In the genomic region with DNA sequence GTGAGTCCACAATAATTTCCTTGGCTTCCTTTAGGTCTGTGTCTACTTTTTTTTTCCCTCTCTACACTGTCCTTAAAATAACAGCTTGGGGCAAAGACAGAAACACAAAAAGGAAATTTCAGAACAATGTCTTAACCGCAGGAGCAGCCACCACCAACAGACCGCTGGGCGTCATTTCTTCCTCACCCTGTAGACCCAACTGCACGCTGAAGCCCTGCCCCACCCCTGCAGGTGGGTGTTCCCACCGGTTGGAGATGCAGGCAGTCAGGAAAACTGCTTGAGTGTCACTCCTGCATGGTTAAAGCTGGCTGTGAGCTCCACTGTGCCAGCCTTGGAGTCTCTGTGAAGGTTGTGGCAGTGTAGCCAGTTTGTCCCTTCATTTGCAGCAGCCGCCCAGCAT, we compare ENCODE assay signal across 19 mouse cellular contexts. TPM values are rescaled to one million over a fixed set of nuclear protein-coding genes. Genes with fewer than 3 reads are reported as not detected.
DNase-seq lines count a peak whose midpoint lies in the region; ATAC-seq and TF ChIP-seq lines count a peak whose summit lies in the region.
"Had no signal": no experiment of that assay in that cellular context is flagged by ENCODE, and none has a peak within 500 bp of the region (broad histone marks: within the 10 kb centered on the region; RNA-seq: fewer than 3 reads in every experiment).

No protein-coding gene starts in this region.

- DNase-seq in CD4-positive helper T cell, adult 2 months (ENCODE audit: low read depth, low spot score) = peak; percentile 2
- DNase-seq in G1E (ENCODE audit: low spot score) = no peak
- no peak for DNase-seq in adrenal gland, adult 8-10 months
- DNase-seq: cerebellum, adult 11 months; cerebellum, postnatal 36 days; gastrocnemius, postnatal 25 days; kidney, postnatal 10 days; lung, postnatal 14 days; retina, postnatal 1 day had no signal

- no peak overlapping the region for H3K4me2 ChIP-seq in heart, embryonic 16.5 days (ENCODE audit: low read depth, low read length)
- no peak overlapping the region for H3K4me2 ChIP-seq in heart, embryonic 11.5 days
- H3K4me2 ChIP-seq in intestine, embryonic 15.5 days (replicated peaks) = no peak overlapping the region
- H3K4me2 ChIP-seq: embryonic facial prominence, embryonic 12.5 days; hindbrain, embryonic 14.5 days; midbrain, embryonic 12.5 days had no signal

- 34% methylated on average over 6 of the region's 6 CpGs for WGBS in heart, embryonic 16.5 days
- 32% methylated on average over 6 of the region's 6 CpGs for WGBS in heart, embryonic 11.5 days (ENCODE audit: insufficient replicate concordance)
- 43% methylated on average over 6 of the region's 6 CpGs for WGBS in intestine, embryonic 15.5 days

- no peak overlapping the region for H3K4me3 ChIP-seq in heart, embryonic 16.5 days (ENCODE audit: low read length)
- no peak overlapping the region for H3K4me3 ChIP-seq in heart, embryonic 11.5 days (ENCODE audit: low read depth, low read length)
- H3K4me3 ChIP-seq in G1E (ENCODE audit: low read depth, low read length) = peak overlapping the region; percentile 33; the same call in 1 of the 2 replicates
- peak overlapping the region; percentile 51 for H3K4me3 ChIP-seq in megakaryocyte, embryonic 14.5 days (replicated peaks)
- H3K4me3 ChIP-seq in intestine, embryonic 15.5 days (replicated peaks) = no peak overlapping the region
- H3K4me3 ChIP-seq: embryonic facial prominence, embryonic 12.5 days; forebrain, embryonic 10.5 days; midbrain, embryonic 12.5 days had no signal

- no peaks in the 10 kb centered on the region for H3K36me3 ChIP-seq in heart, embryonic 16.5 days (ENCODE audit: control insufficient read depth, insufficient read depth)
- H3K36me3 ChIP-seq in heart, embryonic 11.5 days (ENCODE audit: control insufficient read depth, insufficient read depth, low read length) = no peaks in the 10 kb centered on the region
- no peaks in the 10 kb centered on the region for H3K36me3 ChIP-seq in G1E (replicated peaks)
- H3K36me3 ChIP-seq in megakaryocyte, embryonic 14.5 days (replicated peaks; ENCODE audit: low read length) = no peaks in the 10 kb centered on the region
- H3K36me3 ChIP-seq in intestine, embryonic 15.5 days = no peaks in the 10 kb centered on the region
- H3K36me3 ChIP-seq: embryonic facial prominence, embryonic 12.5 days; forebrain, embryonic 10.5 days; midbrain, embryonic 12.5 days had no signal

- no peaks in the 10 kb centered on the region for H3K9me3 ChIP-seq in heart, embryonic 16.5 days (replicated peaks; ENCODE audit: control insufficient read depth, low read length)
- H3K9me3 ChIP-seq in heart, embryonic 11.5 days (replicated peaks; ENCODE audit: control insufficient read depth, low read length) = no peaks in the 10 kb centered on the region
- H3K9me3 ChIP-seq in G1E (replicated peaks) = peaks cover 2% of the 10 kb centered on the region; the same call in 1 of the 2 replicates
- H3K9me3 ChIP-seq in megakaryocyte, embryonic 14.5 days = no peaks in the 10 kb centered on the region
- no peaks in the 10 kb centered on the region for H3K9me3 ChIP-seq in intestine, embryonic 15.5 days
- H3K9me3 ChIP-seq: embryonic facial prominence, embryonic 12.5 days; forebrain, embryonic 10.5 days; midbrain, embryonic 12.5 days had no signal

- peak overlapping the region; percentile 49 for H3K9ac ChIP-seq in heart, embryonic 16.5 days (ENCODE audit: low read length)
- no peak overlapping the region for H3K9ac ChIP-seq in heart, embryonic 11.5 days (ENCODE audit: low read depth, low read length)
- H3K9ac ChIP-seq in intestine, embryonic 15.5 days = no peak overlapping the region
- H3K9ac ChIP-seq: embryonic facial prominence, embryonic 12.5 days; hindbrain, embryonic 14.5 days; midbrain, embryonic 12.5 days had no signal

- TF ChIP-seq CTCF in G1E (IDR thresholded peaks at IDR 0.05; ENCODE audit: low read depth, low read length) = no peak

- peak overlapping the region; percentile 47 for H3K27ac ChIP-seq in heart, embryonic 16.5 days (ENCODE audit: low read length)
- no peak overlapping the region for H3K27ac ChIP-seq in heart, embryonic 11.5 days (ENCODE audit: low read depth, low read length)
- no peak overlapping the region for H3K27ac ChIP-seq in intestine, embryonic 15.5 days
- H3K27ac ChIP-seq: embryonic facial prominence, embryonic 12.5 days; forebrain, embryonic 10.5 days; hindbrain, embryonic 14.5 days; midbrain, embryonic 12.5 days had no signal

- H3K4me1 ChIP-seq in heart, embryonic 16.5 days (ENCODE audit: control insufficient read depth, insufficient read depth, low read length) = peaks cover 38% of the 10 kb centered on the region
- H3K4me1 ChIP-seq in heart, embryonic 11.5 days (ENCODE audit: control insufficient read depth, insufficient read depth, low read length) = peaks cover 29% of the 10 kb centered on the region
- peaks cover 22% of the 10 kb centered on the region for H3K4me1 ChIP-seq in G1E (ENCODE audit: insufficient read depth, low read depth, low read length)
- H3K4me1 ChIP-seq in megakaryocyte, embryonic 14.5 days = peaks cover 23% of the 10 kb centered on the region
- H3K4me1 ChIP-seq in intestine, embryonic 15.5 days (replicated peaks) = peaks cover 7% of the 10 kb centered on the region

- H3K27me3 ChIP-seq in heart, embryonic 16.5 days (ENCODE audit: control insufficient read depth, insufficient read depth, low read length) = no peaks in the 10 kb centered on the region
- H3K27me3 ChIP-seq in heart, embryonic 11.5 days (ENCODE audit: control insufficient read depth, insufficient read depth, low read length) = no peaks in the 10 kb centered on the region
- peaks cover 19% of the 10 kb centered on the region for H3K27me3 ChIP-seq in G1E (ENCODE audit: insufficient read depth, low read length)
- peaks cover 19% of the 10 kb centered on the region for H3K27me3 ChIP-seq in megakaryocyte, embryonic 14.5 days (replicated peaks)
- no peaks in the 10 kb centered on the region; the same call in 1 of the 2 replicates for H3K27me3 ChIP-seq in intestine, embryonic 15.5 days (replicated peaks)

- ATAC-seq in heart, embryonic 16.5 days (replicated peaks; ENCODE audit: extremely low read depth, insufficient read depth, low FRiP score) = no peak
- ATAC-seq in heart, embryonic 11.5 days (replicated peaks; ENCODE audit: insufficient number of reproducible peaks, low FRiP score, low TSS enrichment) = no peak
- ATAC-seq in G1E (ENCODE audit: extremely low read depth, insufficient number of reproducible peaks, low FRiP score, poor library complexity, severe bottlenecking) = no peak
- ATAC-seq in intestine, embryonic 15.5 days = no peak
- ATAC-seq: CD4-positive, CD25-positive, alpha-beta regulatory T cell, adult 4 months; intestine, postnatal 0 days had no signal

RNA-seq across cellular contexts. Expression of a gene that starts 6.5 kb away (rescaled TPM):
- 40.0 and 44.1 TPM in 2 replicates for polyA plus RNA-seq in heart, embryonic 16.5 days (2015; fragmentation: Nextera tagmentation; extraction: Ambion mirVana)
- polyA plus RNA-seq in heart, embryonic 11.5 days (2014; fragmentation: Nextera tagmentation; extraction: Ambion mirVana) = 46.2 and 51.8 TPM in 2 replicates
- not detected in 2 replicates for total RNA-seq in G1E (2014; fragmentation: Nextera tagmentation)
- total RNA-seq in G1E (2017) = 0.05 and 0.06 TPM in 2 replicates
- 0.01 TPM in 1 of 2 replicates, not detected in the other for polyA plus RNA-seq in G1E (2012)
- 0.09 TPM in 1 of 2 replicates, not detected in the other for polyA plus RNA-seq in megakaryocyte, embryonic 14.5 days (2012; ENCODE audit: insufficient read depth, low replicate concordance)
- polyA plus RNA-seq in intestine, embryonic 15.5 days (2015; fragmentation: Nextera tagmentation; extraction: Ambion mirVana) = 8.6 and 9.1 TPM in 2 replicates
- total RNA-seq in adrenal gland, adult 8-10 months (2022) = 1 to 10 TPM in 3 of 4 experiments, under 1 TPM in 1; 0.86 to 4.5 (median 2.1) TPM

RNA-seq across cellular contexts. Expression of a gene that starts 47.1 kb away (rescaled TPM):
- polyA plus RNA-seq in heart, embryonic 16.5 days (2015; fragmentation: Nextera tagmentation; extraction: Ambion mirVana) = 23.4 and 25.2 TPM in 2 replicates
- 27.3 and 27.7 TPM in 2 replicates for polyA plus RNA-seq in heart, embryonic 11.5 days (2014; fragmentation: Nextera tagmentation; extraction: Ambion mirVana)
- 82.2 and 93.3 TPM in 2 replicates for total RNA-seq in G1E (2014; fragmentation: Nextera tagmentation)
- total RNA-seq in G1E (2017) = 85.6 and 114 TPM in 2 replicates
- polyA plus RNA-seq in G1E (2012) = 58.5 and 64.1 TPM in 2 replicates
- polyA plus RNA-seq in megakaryocyte, embryonic 14.5 days (2012; ENCODE audit: insufficient read depth, low replicate concordance) = 3.0 and 32.8 TPM in 2 replicates
- 35.2 and 36.4 TPM in 2 replicates for polyA plus RNA-seq in intestine, embryonic 15.5 days (2015; fragmentation: Nextera tagmentation; extraction: Ambion mirVana)
- 10 to 100 TPM; 14.0 to 28.6 (median 21.0) TPM for total RNA-seq in adrenal gland, adult 8-10 months (2022)

Comparison
In these comparisons a context has a peak if more than half of its experiments do, and no peak if none do; other contexts are left out.
1. H3K4me3 ChIP-seq: peak in G1E (single experiment) and megakaryocyte, embryonic 14.5 days (single experiment); none in heart, embryonic 16.5 days (single experiment), heart, embryonic 11.5 days (single experiment) and intestine, embryonic 15.5 days (single experiment).